Mouse (Mus musculus): ENCODE results near the gene Hcn1. TPM values are rescaled to one million over a fixed set of nuclear protein-coding genes. Genes with fewer than 3 reads are reported as not detected.
"Not testable (repeated sequence)": the region's sequence is repeated elsewhere in the genome, so short reads cannot be mapped to it uniquely, and the experiment has no call there.

Gene Hcn1
- total RNA-seq, 2 experiments from 2014 or later = 0.36 to 0.45 TPM

DNA sequence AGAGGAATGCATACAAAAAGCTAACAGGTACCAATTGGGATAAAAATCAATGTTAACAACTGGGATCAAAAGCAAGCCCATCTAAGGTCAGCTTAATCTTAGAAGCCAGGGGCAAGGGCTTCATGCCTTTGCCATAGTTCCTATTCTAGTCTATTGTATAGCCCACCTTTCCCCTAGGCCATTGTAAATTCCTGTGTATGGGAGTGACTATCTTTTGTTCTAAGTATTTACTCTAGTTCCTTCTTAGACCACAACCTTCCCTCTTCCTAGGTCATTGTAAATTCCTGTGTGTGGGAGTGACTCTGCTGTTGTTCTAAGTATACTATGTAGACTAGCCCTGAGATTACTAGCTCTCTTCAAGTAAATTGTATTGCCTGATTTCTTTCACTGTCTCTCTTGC, 420.8 kb downstream of the Hcn1 start:
- DNase-seq (ENCODE audit: low spot score in 2 of 2) = not testable (repeated sequence)

- DNase-seq (ENCODE audit: low spot score in 2 of 2) = no peak
Observed at GRCm38 (mm10) chr13:118023381-118023780, 421.3 kb downstream of the Hcn1 start.

- DNase-seq (ENCODE audit: low spot score in 2 of 2) = no peak
Observed at GRCm38 (mm10) chr13:118026510-118026909, 424.4 kb downstream of the Hcn1 start.

DNA sequence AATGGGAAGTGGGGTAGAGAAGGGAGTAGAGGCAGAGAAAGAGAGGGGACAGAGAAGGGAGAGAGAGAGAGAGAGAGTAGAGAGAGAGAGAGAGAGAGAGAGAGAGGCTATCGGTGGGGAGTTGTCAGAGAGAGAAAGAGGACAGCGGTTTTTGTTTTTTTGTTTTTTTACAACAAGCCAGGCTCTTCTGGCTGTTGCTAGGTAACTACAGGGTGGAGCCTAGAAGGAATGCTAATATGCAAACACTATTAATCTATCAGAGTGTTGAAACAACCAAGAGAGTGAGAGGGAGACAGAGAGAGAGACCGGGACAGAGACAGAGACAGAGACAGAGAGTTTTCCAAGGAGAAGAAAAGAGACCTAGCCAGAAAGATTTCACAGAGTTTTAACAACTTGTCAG, 425.7 kb downstream of the Hcn1 start:
- DNase-seq (ENCODE audit: low spot score in 2 of 2) = no peak

DNA sequence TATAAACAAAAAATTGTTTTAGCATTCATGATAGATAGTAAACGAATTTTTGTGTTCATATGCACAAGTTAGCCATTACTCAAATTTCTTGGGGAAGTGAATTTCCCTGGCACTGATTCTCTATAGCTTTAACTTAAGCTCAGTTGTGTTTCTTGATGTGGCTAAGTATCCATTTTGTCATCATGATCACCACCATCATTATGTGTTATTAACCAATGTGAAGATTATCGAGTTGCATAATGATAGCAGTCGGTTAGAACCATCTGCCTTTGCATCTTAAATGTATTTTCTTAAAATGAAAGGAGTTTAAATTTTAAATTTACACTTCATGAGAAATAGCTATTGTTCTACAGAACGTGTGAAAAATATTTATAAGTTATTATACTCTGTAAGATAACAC, 426.5 kb downstream of the Hcn1 start:
- no peak for DNase-seq (ENCODE audit: low spot score in 2 of 2)

GRCm38 (mm10) chr13:118029579-118029978, 427.5 kb downstream of the Hcn1 start:
- DNase-seq (ENCODE audit: low spot score in 2 of 2) = no peak

- no peak for DNase-seq (ENCODE audit: low spot score in 2 of 2)
Observed at GRCm38 (mm10) chr13:118035598-118035997, 433.5 kb downstream of the Hcn1 start.
